Mouse (Mus musculus) cortical plate, adult 2 months (tissue): ENCODE data around the gene Ctsm. TPM values are rescaled to one million over a fixed set of nuclear protein-coding genes. Genes with fewer than 3 reads are reported as not detected.
"Not testable (repeated sequence)": the region's sequence is repeated elsewhere in the genome, so short reads cannot be mapped to it uniquely, and the experiment has no call there.

Source experiments
- H3K27ac ChIP-seq: fragments of 200-500 bp; 2 replicates; pipeline ENCODE4 v1.5.1; 2012; ENCODE audit warnings: low read length, control low read depth, inconsistent platforms; ENCODE audit not compliant: insufficient read depth
- H3K4me1 ChIP-seq: fragments of 200-500 bp; 2 replicates; pipeline ENCODE4 v1.6.1; 2011; ENCODE audit warnings: low read length; ENCODE audit not compliant: control insufficient read depth, insufficient read depth
- H3K4me3 ChIP-seq: fragments of 200-500 bp; 2 replicates; pipeline ENCODE4 v1.5.1; 2011; ENCODE audit warnings: mild to moderate bottlenecking, low read length, control low read depth; ENCODE audit not compliant: insufficient read depth
- CTCF ChIP-seq: fragments of 200-500 bp; IDR thresholded peaks from 2 replicates; pipeline ENCODE4 v1.5.1; 2011; ENCODE audit warnings: mild to moderate bottlenecking, control low read depth, low read length; ENCODE audit not compliant: insufficient read depth; ENCODE audit errors: extremely low read depth
- POLR2A ChIP-seq: fragments of 200-500 bp; IDR thresholded peaks from 2 replicates; pipeline ENCODE4 v1.6.1; 2011; ENCODE audit warnings: mild to moderate bottlenecking, low read length, control low read depth; ENCODE audit not compliant: insufficient read depth; ENCODE audit errors: extremely low read depth
- polyA plus RNA-seq: library from polyadenylated mRNA; depleted of rRNA; stranded (reverse); fragments of >200 nt; gene quantifications from 2 replicates; pipeline ENCODE4 v1.2.3, GENCODE M21; 2012; rRNA removed

The Ctsm gene
- not detected in 2 replicates for polyA plus RNA-seq

- H3K27ac ChIP-seq = no peak within 1 kb of the TSS
- no peak within 1 kb of the TSS for H3K4me3 ChIP-seq
- TF ChIP-seq CTCF (no peak), POLR2A (no peak)
- H3K4me1 ChIP-seq = no peaks in the 10 kb centered on the region
Observed at GRCm38 (mm10) chr13:61541631-61542030, at the start of gene Ctsm. Ctsm (minus strand) TSS chr13:61541839.

- Histone ChIP-seq H3K27ac (no peak within 1 kb of the TSS), H3K4me1 (no peaks in the 10 kb centered on the region), H3K4me3 (no peak within 1 kb of the TSS)
- TF ChIP-seq CTCF (no peak), POLR2A (no peak)
Observed at GRCm38 (mm10) chr13:61570027-61570426, 28.4 kb upstream of the Ctsm start, which contains the start of gene Cts3. Cts3 (minus strand) TSS chr13:61570127.

GRCm38 (mm10) chr13:61568074-61568473 is 26.4 kb upstream of the Ctsm start, which contains the start of gene Gm49352:
Gm49352 (minus strand) TSS chr13:61568174.
- H3K4me3 ChIP-seq, H3K27ac ChIP-seq, H3K4me1 ChIP-seq: not testable (repeated sequence)

Other genes with a start within 250 kb of the Ctsm start
- gene Cts7, start 183.6 kb downstream of the Ctsm start, polyA plus RNA-seq = not detected in 2 replicates
- gene Gm49352, start 26.3 kb upstream of the Ctsm start, polyA plus RNA-seq = not detected in 2 replicates
- gene Cts3, start 28.3 kb upstream of the Ctsm start, polyA plus RNA-seq = not detected in 2 replicates